In the genomic region with DNA sequence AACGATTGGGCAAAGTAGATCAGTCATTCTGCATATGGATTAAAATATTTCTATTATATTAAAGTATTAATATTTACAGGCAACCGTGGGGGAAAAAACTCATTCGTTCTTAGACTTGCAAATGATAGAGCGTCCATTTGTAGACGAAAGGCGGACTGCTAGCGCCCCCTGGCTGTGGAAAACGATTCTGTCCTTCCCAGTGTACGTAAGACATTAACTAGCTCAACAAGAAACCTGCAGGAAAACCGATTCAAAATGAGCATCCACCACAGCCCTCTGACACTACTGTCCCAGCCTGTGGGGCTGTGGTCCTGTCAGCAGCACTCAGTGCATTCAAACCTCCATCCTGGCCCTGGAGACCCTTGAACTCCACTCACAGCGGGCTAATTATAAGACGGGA, we compare ENCODE assay signal across 9 mouse cellular contexts. TPM values are rescaled to one million over a fixed set of nuclear protein-coding genes. Genes with fewer than 3 reads are reported as not detected.
A peak's percentile ranks its signal among the peaks of the same experiment; 100 is the strongest.
DNase-seq lines count a peak whose midpoint lies in the region; ATAC-seq and TF ChIP-seq lines count a peak whose summit lies in the region.
"Had no signal": no experiment of that assay in that cellular context is flagged by ENCODE, and none has a peak within 500 bp of the region (broad histone marks: within the 10 kb centered on the region; RNA-seq: fewer than 3 reads in every experiment).

No protein-coding gene starts in this region.

- no peak overlapping the region for H3K27ac ChIP-seq in heart, adult 2 months
- no peak overlapping the region for H3K27ac ChIP-seq in lung, embryonic 16.5 days (ENCODE audit: low read length)
- H3K27ac ChIP-seq: embryonic facial prominence, embryonic 12.5 days had no signal

- no peak overlapping the region for H3K9ac ChIP-seq in heart, adult 2 months (ENCODE audit: low read depth, low read length)
- no peak overlapping the region for H3K9ac ChIP-seq in lung, embryonic 16.5 days (ENCODE audit: low read length)
- H3K9ac ChIP-seq: embryonic facial prominence, embryonic 12.5 days had no signal

- H3K36me3 ChIP-seq in heart, adult 2 months (ENCODE audit: control insufficient read depth, insufficient read depth, low read length) = no peaks in the 10 kb centered on the region
- H3K36me3 ChIP-seq in lung, embryonic 16.5 days (ENCODE audit: control insufficient read depth, insufficient read depth, low read length) = no peaks in the 10 kb centered on the region
- H3K36me3 ChIP-seq: embryonic facial prominence, embryonic 12.5 days had no signal

- H3K4me2 ChIP-seq in lung, embryonic 16.5 days (ENCODE audit: low read depth, low read length) = no peak overlapping the region

- TF ChIP-seq POLR2A in heart, adult 2 months (IDR thresholded peaks at IDR 0.05; ENCODE audit: insufficient read depth, low read depth, low read length) = no peak

- no peaks in the 10 kb centered on the region for H3K79me2 ChIP-seq in heart, adult 2 months (replicated peaks; ENCODE audit: control insufficient read depth, insufficient read depth, low read length)

- TF ChIP-seq CTCF in heart, adult 2 months (IDR thresholded peaks at IDR 0.05) = no peak; the same call in none of the 2 replicates

- DNase-seq in 3T3-L1 (ENCODE audit: low read depth, low spot score) = peak; percentile 94
- DNase-seq in adrenal gland, adult 2 months = peak; percentile 69
- DNase-seq in embryo, embryonic 11 days = peak; percentile 88
- DNase-seq in heart, adult 2 months = peak; percentile 61 to 85
- DNase-seq in kidney, postnatal 4 days = peak; percentile 94 to 96
- DNase-seq in retina, adult 2 months (ENCODE audit: low read depth, low spot score) = peak; percentile 53
- peak; percentile 88 for DNase-seq in thymus, postnatal 14 days

- H3K4me3 ChIP-seq in heart, adult 2 months = no peak overlapping the region
- H3K4me3 ChIP-seq in lung, embryonic 16.5 days (ENCODE audit: low read length) = no peak overlapping the region
- H3K4me3 ChIP-seq: embryonic facial prominence, embryonic 12.5 days had no signal

- ATAC-seq in lung, embryonic 16.5 days (ENCODE audit: low read depth) = peak; percentile 15; the same call in 1 of the 2 replicates

- intact Hi-C loops in heart, adult 2 months (cut with DNase I) = loop anchor here (2.0 to 5.0 kb wide), 6 partner anchors 397 to 815 kb away; no protein-coding TSS in a partner anchor

- TF ChIP-seq EP300 in heart, adult 2 months (IDR thresholded peaks at IDR 0.05; ENCODE audit: insufficient read depth, low read depth, low read length) = 0 out of 2 replicates have a peak, but pooled peaks have one; percentile 26

- H3K4me1 ChIP-seq in heart, adult 2 months (ENCODE audit: control insufficient read depth, insufficient read depth, low read length) = no peaks in the 10 kb centered on the region
- no peaks in the 10 kb centered on the region for H3K4me1 ChIP-seq in lung, embryonic 16.5 days (replicated peaks; ENCODE audit: control insufficient read depth, insufficient read depth, low read length)

- H3K9me3 ChIP-seq in lung, embryonic 16.5 days (ENCODE audit: control insufficient read depth, low read length) = no peaks in the 10 kb centered on the region
- H3K9me3 ChIP-seq: embryonic facial prominence, embryonic 12.5 days had no signal

- H3K27me3 ChIP-seq in heart, adult 2 months (ENCODE audit: control insufficient read depth, insufficient read depth, low read length) = no peaks in the 10 kb centered on the region
- no peaks in the 10 kb centered on the region for H3K27me3 ChIP-seq in lung, embryonic 16.5 days (ENCODE audit: control insufficient read depth, insufficient read depth, low read depth, low read length)

- 16% methylated on average over 12 of the region's 12 CpGs for WGBS in heart, adult 2 months
- WGBS in lung, embryonic 16.5 days = 12% methylated on average over 12 of the region's 12 CpGs

RNA-seq across cellular contexts. Expression of gene Gfra1, which starts 13.7 kb away (rescaled TPM):
- total RNA-seq in adrenal gland, adult 2 months (2021) = 1 to 10 TPM; 1.0 to 2.5 TPM
- polyA plus RNA-seq in adrenal gland, adult 2 months (2012; rRNA removed) = 1.3 and 1.7 TPM in 2 replicates
- total RNA-seq in heart, adult 2 months (2021) = 1 to 10 TPM; 4.1 to 5.4 TPM
- 2.3 and 6.2 TPM in 2 replicates for polyA plus RNA-seq in heart, adult 2 months (2012; rRNA removed)
- polyA plus RNA-seq in lung, embryonic 16.5 days (2015; fragmentation: Nextera tagmentation; extraction: Ambion mirVana) = 6.9 and 8.0 TPM in 2 replicates

RNA-seq across cellular contexts. Expression of gene Ccdc172, which starts 42.4 kb away (rescaled TPM):
- total RNA-seq in adrenal gland, adult 2 months (2021) = not detected
- polyA plus RNA-seq in adrenal gland, adult 2 months (2012; rRNA removed) = not detected in 2 replicates
- total RNA-seq in heart, adult 2 months (2021) = not detected
- polyA plus RNA-seq in heart, adult 2 months (2012; rRNA removed) = not detected in 2 replicates
- polyA plus RNA-seq in lung, embryonic 16.5 days (2015; fragmentation: Nextera tagmentation; extraction: Ambion mirVana) = not detected in 2 replicates
- polyA plus RNA-seq: embryonic facial prominence, embryonic 12.5 days had no signal
